Mouse (Mus musculus): ENCODE measurements around the gene Slc15a1.
A peak's percentile ranks its signal among the peaks of the same experiment; 100 is the strongest.

Gene Slc15a1

GRCm38 (mm10) chr14:121492328-121492727 is 12.7 kb downstream of the Slc15a1 start:
- no peak for DNase-seq

- DNase-seq = no peak
Observed at GRCm38 (mm10) chr14:121485722-121486121, 19.3 kb downstream of the Slc15a1 start.

GRCm38 (mm10) chr14:121484436-121484835 is 20.6 kb downstream of the Slc15a1 start:
- no peak for DNase-seq

GRCm38 (mm10) chr14:121482181-121482580 is 22.9 kb downstream of the Slc15a1 start:
- DNase-seq = no peak

GRCm38 (mm10) chr14:121481591-121481990 is 23.5 kb downstream of the Slc15a1 start:
- DNase-seq = no peak

GRCm38 (mm10) chr14:121479096-121479495 is 26.0 kb downstream of the Slc15a1 start:
- DNase-seq = no peak

- no peak for DNase-seq
Observed at GRCm38 (mm10) chr14:121477925-121478693, 26.9 kb downstream of the Slc15a1 start.

- DNase-seq = no peak
Observed at GRCm38 (mm10) chr14:121473869-121474268, 31.2 kb downstream of the Slc15a1 start.

GRCm38 (mm10) chr14:121471545-121472121 is 33.4 kb downstream of the Slc15a1 start:
- DNase-seq = no peak

GRCm38 (mm10) chr14:121469601-121470000 is 35.5 kb downstream of the Slc15a1 start:
- DNase-seq = no peak

- DNase-seq = no peak
Observed at GRCm38 (mm10) chr14:121467646-121468045, 37.4 kb downstream of the Slc15a1 start.

- no peak for DNase-seq
Observed at GRCm38 (mm10) chr14:121466501-121466900, 38.6 kb downstream of the Slc15a1 start.

GRCm38 (mm10) chr14:121464318-121464717 is 40.7 kb downstream of the Slc15a1 start:
- no peak for DNase-seq

GRCm38 (mm10) chr14:121462756-121463155 is 42.3 kb downstream of the Slc15a1 start:
- DNase-seq = no peak

- DNase-seq = no peak
Observed at GRCm38 (mm10) chr14:121460966-121461365, 44.1 kb downstream of the Slc15a1 start.

GRCm38 (mm10) chr14:121458521-121458920 is 46.5 kb downstream of the Slc15a1 start:
- no peak for DNase-seq

GRCm38 (mm10) chr14:121457536-121457935 is 47.5 kb downstream of the Slc15a1 start:
- no peak for DNase-seq

GRCm38 (mm10) chr14:121456416-121457285 is 48.4 kb downstream of the Slc15a1 start:
- DNase-seq = no peak

- no peak for DNase-seq
Observed at GRCm38 (mm10) chr14:121455976-121456375, 49.1 kb downstream of the Slc15a1 start.

GRCm38 (mm10) chr14:121455527-121455926 is 49.5 kb downstream of the Slc15a1 start:
- peak; percentile 65 to 70 for DNase-seq

- no peak for DNase-seq
Observed at GRCm38 (mm10) chr14:121453130-121453529, 51.9 kb downstream of the Slc15a1 start.

GRCm38 (mm10) chr14:121452227-121452626 is 52.8 kb downstream of the Slc15a1 start:
- DNase-seq = no peak

GRCm38 (mm10) chr14:121451424-121452029 is 53.5 kb downstream of the Slc15a1 start:
- no peak for DNase-seq
